Mouse (Mus musculus): ENCODE data around the gene Morf4l1. TPM values are rescaled to one million over a fixed set of nuclear protein-coding genes. Genes with fewer than 3 reads are reported as not detected.

Morf4l1 gene
- polyA plus RNA-seq, 1 experiment from 2014 or later = 283 TPM

DNA sequence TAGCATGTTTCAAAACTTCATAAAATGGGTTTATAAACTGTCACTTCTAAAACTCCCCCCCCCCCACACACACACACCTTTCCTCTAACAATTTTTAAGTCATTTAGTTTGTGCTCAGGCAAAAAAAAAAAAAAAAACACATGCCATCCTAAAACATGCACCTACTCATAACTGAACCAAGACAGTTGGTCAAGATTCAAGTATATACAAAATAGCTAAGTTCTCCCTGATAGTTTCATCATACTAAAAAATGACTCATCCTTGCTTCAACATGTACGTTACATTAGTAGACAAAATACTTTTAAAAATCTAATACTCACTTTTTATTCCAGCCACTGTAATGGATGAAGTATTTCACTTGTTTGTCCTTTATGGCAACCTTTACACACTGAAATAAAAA lies 7.7 kb downstream of the Morf4l1 start:
- Histone ChIP-seq H3K9me3 (ENCODE audit: low read length) (no peaks in the 10 kb centered on the region), H3K36me3 (ENCODE audit: insufficient read depth, low read length) (0 out of 2 replicates have a peak, but pooled peaks cover 2% of the 10 kb centered on the region), H3K4me2 (replicated peaks; ENCODE audit: low read depth, low read length) (no peak overlapping the region), H3K9ac (replicated peaks; ENCODE audit: low read depth) (no peak overlapping the region), H3K27me3 (replicated peaks; ENCODE audit: insufficient read depth, low read length) (no peaks in the 10 kb centered on the region), H3K27ac (ENCODE audit: low read length) (no peak overlapping the region), H3K4me1 (ENCODE audit: insufficient read depth, low read depth, low read length) (no peaks in the 10 kb centered on the region), H3K4me3 (ENCODE audit: low read depth, low read length) (no peak overlapping the region)
- 62% methylated on average over 1 of the region's 1 CpGs for WGBS
- ATAC-seq (no peak), DNase-seq (ENCODE audit: low spot score) (peak; percentile 28)
- TF ChIP-seq EP300 (IDR thresholded peaks at IDR 0.05) = no peak
- TF ChIP-seq CTCF (IDR thresholded peaks at IDR 0.05) = no peak

GRCm38 (mm10) chr9:90105462-90105861 lies 9.1 kb downstream of the Morf4l1 start:
- Histone ChIP-seq H3K27ac (ENCODE audit: low read length) (no peak overlapping the region), H3K4me1 (ENCODE audit: insufficient read depth, low read depth, low read length) (no peaks in the 10 kb centered on the region), H3K27me3 (replicated peaks; ENCODE audit: insufficient read depth, low read length) (no peaks in the 10 kb centered on the region), H3K9me3 (ENCODE audit: low read length) (no peaks in the 10 kb centered on the region), H3K9ac (replicated peaks; ENCODE audit: low read depth) (no peak overlapping the region), H3K4me3 (ENCODE audit: low read depth, low read length) (no peak overlapping the region), H3K4me2 (replicated peaks; ENCODE audit: low read depth, low read length) (no peak overlapping the region), H3K36me3 (ENCODE audit: insufficient read depth, low read length) (peaks cover 11% of the 10 kb centered on the region; the same call in 1 of the 2 replicates)
- 79% methylated on average over 1 of the region's 1 CpGs for WGBS
- TF ChIP-seq EP300 (IDR thresholded peaks at IDR 0.05) = no peak
- no peak for TF ChIP-seq CTCF (IDR thresholded peaks at IDR 0.05)
- no peak for DNase-seq (ENCODE audit: low spot score)
- ATAC-seq = no peak

DNA sequence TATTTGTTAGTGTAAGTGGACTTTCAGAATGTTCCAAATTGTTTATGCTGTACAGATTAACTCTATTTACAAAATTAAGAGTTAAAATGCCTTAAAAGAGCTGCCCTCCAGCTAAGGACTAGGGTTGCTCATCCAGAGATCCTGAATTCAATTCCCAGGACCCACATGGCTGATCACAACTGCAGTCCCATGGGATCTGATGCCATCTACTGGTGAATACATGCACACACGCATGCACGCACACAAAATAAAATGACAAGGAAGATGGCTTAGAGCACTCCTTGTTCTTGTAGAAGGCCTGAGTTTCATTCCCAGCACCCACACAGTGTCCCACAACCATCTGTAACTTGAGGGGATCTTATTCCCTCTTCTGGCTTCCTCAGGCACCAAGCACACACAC lies 13.8 kb downstream of the Morf4l1 start:
- Histone ChIP-seq H3K27ac (ENCODE audit: low read length) (no peak overlapping the region), H3K27me3 (replicated peaks; ENCODE audit: insufficient read depth, low read length) (no peaks in the 10 kb centered on the region), H3K4me3 (ENCODE audit: low read depth, low read length) (no peak overlapping the region), H3K4me2 (replicated peaks; ENCODE audit: low read depth, low read length) (no peak overlapping the region), H3K9ac (replicated peaks; ENCODE audit: low read depth) (no peak overlapping the region), H3K36me3 (ENCODE audit: insufficient read depth, low read length) (peaks cover 32% of the 10 kb centered on the region; the same call in 1 of the 2 replicates), H3K9me3 (ENCODE audit: low read length) (no peaks in the 10 kb centered on the region), H3K4me1 (ENCODE audit: insufficient read depth, low read depth, low read length) (no peaks in the 10 kb centered on the region)
- DNase-seq (ENCODE audit: low spot score) = no peak
- TF ChIP-seq EP300 (IDR thresholded peaks at IDR 0.05) (no peak), CTCF (IDR thresholded peaks at IDR 0.05) (peak; percentile 71)
- 76% methylated on average over 2 of the region's 2 CpGs for WGBS
- no peak for ATAC-seq

DNA sequence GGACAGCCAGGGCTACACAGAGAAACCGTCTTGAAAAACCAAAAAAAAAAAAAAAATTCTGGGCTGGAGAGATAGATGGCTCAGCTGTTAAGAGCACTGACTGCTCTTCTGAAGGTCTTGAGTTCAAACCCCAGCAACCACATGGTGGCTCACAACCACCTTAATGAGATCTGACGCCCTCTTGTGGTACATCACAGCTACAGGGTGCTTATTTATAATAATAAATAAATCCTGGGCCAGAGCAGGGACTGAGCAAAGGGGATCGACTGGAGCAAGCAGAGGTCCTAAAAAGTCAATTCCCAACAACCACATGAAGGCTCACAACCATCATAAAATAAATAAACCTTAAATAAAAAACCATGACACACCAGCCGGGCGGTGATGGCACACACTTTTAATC lies 15.6 kb downstream of the Morf4l1 start:
- H3K9ac ChIP-seq (replicated peaks; ENCODE audit: low read depth) = no peak overlapping the region
- TF ChIP-seq CTCF (IDR thresholded peaks at IDR 0.05) = peak; percentile 48
- TF ChIP-seq EP300 (IDR thresholded peaks at IDR 0.05) = no peak
- WGBS = 85% methylated on average over 5 of the region's 5 CpGs
- H3K4me1 ChIP-seq (ENCODE audit: insufficient read depth, low read depth, low read length) = no peaks in the 10 kb centered on the region
- H3K27me3 ChIP-seq (replicated peaks; ENCODE audit: insufficient read depth, low read length) = no peaks in the 10 kb centered on the region
- H3K9me3 ChIP-seq (ENCODE audit: low read length) = no peaks in the 10 kb centered on the region
- DNase-seq (ENCODE audit: low spot score) (no peak), ATAC-seq (no peak)
- no peak overlapping the region for H3K4me2 ChIP-seq (replicated peaks; ENCODE audit: low read depth, low read length)
- peaks cover 38% of the 10 kb centered on the region for H3K36me3 ChIP-seq (ENCODE audit: insufficient read depth, low read length)
- no peak overlapping the region for H3K27ac ChIP-seq (ENCODE audit: low read length)
- no peak overlapping the region for H3K4me3 ChIP-seq (ENCODE audit: low read depth, low read length)

- ATAC-seq (no peak), DNase-seq (ENCODE audit: low spot score) (no peak)
- Histone ChIP-seq H3K36me3 (ENCODE audit: insufficient read depth, low read length) (peaks cover 23% of the 10 kb centered on the region), H3K9me3 (ENCODE audit: low read length) (no peaks in the 10 kb centered on the region), H3K27ac (ENCODE audit: low read length) (no peak overlapping the region), H3K27me3 (replicated peaks; ENCODE audit: insufficient read depth, low read length) (no peaks in the 10 kb centered on the region), H3K4me3 (ENCODE audit: low read depth, low read length) (no peak overlapping the region), H3K4me2 (replicated peaks; ENCODE audit: low read depth, low read length) (no peak overlapping the region), H3K9ac (replicated peaks; ENCODE audit: low read depth) (no peak overlapping the region), H3K4me1 (ENCODE audit: insufficient read depth, low read depth, low read length) (no peaks in the 10 kb centered on the region)
- WGBS = 93% methylated on average over 6 of the region's 6 CpGs
- TF ChIP-seq EP300 (IDR thresholded peaks at IDR 0.05) = no peak
- TF ChIP-seq CTCF (IDR thresholded peaks at IDR 0.05) = no peak
These were observed 25.1 kb downstream of the Morf4l1 start for GRCm38 (mm10) chr9:90089339-90090104.

GRCm38 (mm10) chr9:90087906-90088485 lies 26.6 kb downstream of the Morf4l1 start:
- H3K27me3 ChIP-seq (replicated peaks; ENCODE audit: insufficient read depth, low read length) = no peaks in the 10 kb centered on the region
- no peaks in the 10 kb centered on the region for H3K9me3 ChIP-seq (ENCODE audit: low read length)
- H3K4me3 ChIP-seq (ENCODE audit: low read depth, low read length) = no peak overlapping the region
- 79% methylated on average over 2 of the region's 2 CpGs for WGBS
- no peak for ATAC-seq
- no peak overlapping the region for H3K9ac ChIP-seq (replicated peaks; ENCODE audit: low read depth)
- no peaks in the 10 kb centered on the region for H3K4me1 ChIP-seq (ENCODE audit: insufficient read depth, low read depth, low read length)
- no peak for DNase-seq (ENCODE audit: low spot score)
- H3K4me2 ChIP-seq (replicated peaks; ENCODE audit: low read depth, low read length) = no peak overlapping the region
- H3K27ac ChIP-seq (ENCODE audit: low read length) = no peak overlapping the region
- H3K36me3 ChIP-seq (ENCODE audit: insufficient read depth, low read length) = peaks cover 19% of the 10 kb centered on the region
- no peak for TF ChIP-seq EP300 (IDR thresholded peaks at IDR 0.05)
- no peak for TF ChIP-seq CTCF (IDR thresholded peaks at IDR 0.05)

Measured in lung, postnatal 0 days (tissue).